Comparison of ENCODE assay signal across 8 mouse cellular contexts in the genomic region with DNA sequence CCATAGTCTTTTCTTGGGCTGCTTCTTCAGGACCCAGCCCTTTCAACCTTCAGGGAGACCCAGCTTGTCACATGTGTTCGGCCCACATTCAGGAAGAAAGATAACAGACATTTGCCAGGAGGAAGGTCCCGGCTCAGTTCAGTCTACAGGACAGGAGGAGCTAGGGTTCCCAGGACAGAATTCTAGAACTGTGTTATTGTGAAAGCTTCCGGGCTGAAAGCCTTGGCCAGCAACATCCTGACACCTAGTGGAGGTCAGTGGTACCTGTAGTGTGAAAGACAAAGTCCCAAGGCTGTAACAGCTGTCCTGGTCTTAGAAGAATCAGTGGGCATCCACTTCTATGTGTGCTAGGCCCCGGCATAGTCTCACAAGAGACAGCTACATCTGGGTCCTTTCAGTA.
A peak's percentile ranks its signal among the peaks of the same experiment; 100 is the strongest.
DNase-seq lines count a peak whose midpoint lies in the region; ATAC-seq and TF ChIP-seq lines count a peak whose summit lies in the region.

No protein-coding gene starts in this region.

- H3K36me3 ChIP-seq in ES-Bruce4 (ENCODE audit: control insufficient read depth, insufficient read depth, low read length, poor library complexity, severe bottlenecking): no peaks in the 10 kb centered on the region
- no peaks in the 10 kb centered on the region for H3K36me3 ChIP-seq in embryonic facial prominence, embryonic 12.5 days
- H3K36me3 ChIP-seq in hindbrain, embryonic 16.5 days (ENCODE audit: control insufficient read depth, insufficient read depth, low read length): no peaks in the 10 kb centered on the region

- H3K9ac ChIP-seq in ES-Bruce4 (ENCODE audit: low read depth, poor library complexity, severe bottlenecking): no peak overlapping the region
- H3K9ac ChIP-seq in embryonic facial prominence, embryonic 12.5 days: no peak overlapping the region
- no peak overlapping the region for H3K9ac ChIP-seq in hindbrain, embryonic 16.5 days (ENCODE audit: low read depth, low read length)

- no peaks in the 10 kb centered on the region for H3K27me3 ChIP-seq in ES-Bruce4 (ENCODE audit: control insufficient read depth, insufficient read depth, low read length, poor library complexity, severe bottlenecking)
- H3K27me3 ChIP-seq in embryonic facial prominence, embryonic 12.5 days: no peaks in the 10 kb centered on the region
- H3K27me3 ChIP-seq in hindbrain, embryonic 16.5 days (replicated peaks; ENCODE audit: control insufficient read depth, insufficient read depth, low read length): no peaks in the 10 kb centered on the region

- peak; percentile 69; the same call in 1 of the 2 replicates for ATAC-seq in embryonic facial prominence, embryonic 12.5 days (ENCODE audit: insufficient number of reproducible peaks, insufficient read depth, low FRiP score, low TSS enrichment)
- peak; percentile 81 for ATAC-seq in hindbrain, embryonic 16.5 days

- peak; percentile 58 for TF ChIP-seq CTCF in ES-Bruce4 (IDR thresholded peaks at IDR 0.05; ENCODE audit: low read depth, low read length)

- H3K4me1 ChIP-seq in ES-Bruce4 (ENCODE audit: control insufficient read depth, insufficient read depth, low read length): no peaks in the 10 kb centered on the region
- H3K4me1 ChIP-seq in embryonic facial prominence, embryonic 12.5 days: no peaks in the 10 kb centered on the region
- H3K4me1 ChIP-seq in hindbrain, embryonic 16.5 days (ENCODE audit: control insufficient read depth, insufficient read depth, low read depth, low read length): no peaks in the 10 kb centered on the region

- peak; percentile 81 for DNase-seq in ZHBTc4 (ENCODE audit: low read depth, low spot score)
- DNase-seq in layer of hippocampus, postnatal 14 days (ENCODE audit: low spot score in 2 of 2): peak; percentile 18 to 43
- DNase-seq in mesoderm, embryonic 11.5 days (ENCODE audit: low read depth, low spot score): peak; percentile 71
- DNase-seq in right cerebral cortex, postnatal 25 days: peak; percentile 41
- no peak for DNase-seq in spleen, adult 18-20 months

- no peak overlapping the region for H3K4me3 ChIP-seq in ES-Bruce4 (ENCODE audit: low read depth, low read length)
- no peak overlapping the region for H3K4me3 ChIP-seq in embryonic facial prominence, embryonic 12.5 days
- no peak overlapping the region for H3K4me3 ChIP-seq in hindbrain, embryonic 16.5 days (ENCODE audit: low read length)

- no peak for TF ChIP-seq POLR2A in ES-Bruce4 (IDR thresholded peaks at IDR 0.05; ENCODE audit: insufficient read depth, low read length)

- H3K9me3 ChIP-seq in ES-Bruce4 (replicated peaks; ENCODE audit: control insufficient read depth, insufficient read depth, low read length, poor library complexity, severe bottlenecking): no peaks in the 10 kb centered on the region
- no peaks in the 10 kb centered on the region for H3K9me3 ChIP-seq in embryonic facial prominence, embryonic 12.5 days
- no peaks in the 10 kb centered on the region for H3K9me3 ChIP-seq in hindbrain, embryonic 16.5 days (ENCODE audit: control insufficient read depth, low read length)

- H3K4me2 ChIP-seq in embryonic facial prominence, embryonic 12.5 days (replicated peaks): no peak overlapping the region
- H3K4me2 ChIP-seq in hindbrain, embryonic 16.5 days (ENCODE audit: low read length): no peak overlapping the region

- no peak overlapping the region for H3K27ac ChIP-seq in ES-Bruce4 (ENCODE audit: insufficient read depth, low read length)
- H3K27ac ChIP-seq in embryonic facial prominence, embryonic 12.5 days: no peak overlapping the region
- H3K27ac ChIP-seq in hindbrain, embryonic 16.5 days (ENCODE audit: low read depth, low read length): no peak overlapping the region

- TF ChIP-seq EP300 in ES-Bruce4 (IDR thresholded peaks at IDR 0.05; ENCODE audit: insufficient read depth, low read depth, low read length): no peak

- 41% methylated on average over 4 of the region's 4 CpGs for WGBS in embryonic facial prominence, embryonic 12.5 days
- 58% methylated on average over 4 of the region's 4 CpGs for WGBS in hindbrain, embryonic 16.5 days

Comparison
In these comparisons a context has a peak if more than half of its experiments do, and no peak if none do; other contexts are left out.
1. DNase-seq: peak in ZHBTc4 (single experiment), layer of hippocampus, postnatal 14 days (2 of 2), mesoderm, embryonic 11.5 days (single experiment) and right cerebral cortex, postnatal 25 days (single experiment); none in spleen, adult 18-20 months (0 of 2).